Mouse (Mus musculus) stomach, postnatal 0 days (tissue): ENCODE measurements around the gene Runx2.

ENCODE experiments used
- CTCF ChIP-seq: IDR thresholded peaks from 2 replicates; pipeline ENCODE4 v1.5.1; 2016; ENCODE audit warnings: antibody characterized with exemption, low read depth, mild to moderate bottlenecking, moderate library complexity
- EP300 ChIP-seq: optimal IDR thresholded peaks from 2 replicates; pipeline ENCODE3; 2016; ENCODE audit warnings: antibody characterized with exemption

GRCm38 (mm10) chr17:44631577-44631976 lies 183.0 kb downstream of the Runx2 start:
- TF ChIP-seq CTCF, result no peak
- no peak for TF ChIP-seq EP300
